Mouse (Mus musculus): Measurements from ENCODE around the gene Tgm2.

- TF ChIP-seq CTCF (IDR thresholded peaks at IDR 0.05; ENCODE audit: insufficient read depth, low read depth, low read length), result no peak
- no peak for TF ChIP-seq POLR2A (IDR thresholded peaks at IDR 0.05; ENCODE audit: insufficient read depth, low read depth, low read length)
These were observed 8.5 kb downstream of the Tgm2 start for GRCm38 (mm10) chr2:158137771-158138170.

All from olfactory bulb, adult 2 months (tissue).